13 mouse cellular contexts compared by ENCODE assay signal in the genomic region with DNA sequence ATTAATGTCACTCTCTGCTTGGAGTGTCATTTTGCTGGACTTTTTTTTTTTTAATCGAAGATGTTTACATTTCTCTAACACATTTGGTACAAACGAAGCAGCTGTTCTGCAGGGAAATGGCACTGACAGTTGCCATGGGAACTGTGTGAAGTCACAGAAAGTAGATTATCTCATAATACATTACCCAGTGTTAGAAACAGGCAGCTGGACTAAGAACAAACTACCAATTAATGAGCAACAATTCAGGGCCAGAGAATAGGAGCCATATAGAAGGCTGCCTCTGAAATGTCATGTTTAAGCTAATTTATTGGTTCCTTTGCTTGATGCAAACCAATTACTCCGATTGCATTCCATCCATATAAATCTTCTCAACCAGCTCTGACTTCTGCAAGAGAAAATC.
A peak's percentile ranks its signal among the peaks of the same experiment; 100 is the strongest.
DNase-seq lines count a peak whose midpoint lies in the region; ATAC-seq lines count a peak whose summit lies in the region.
"Had no signal": no experiment of that assay in that cellular context is flagged by ENCODE, and none has a peak within 500 bp of the region (broad histone marks: within the 10 kb centered on the region; RNA-seq: fewer than 3 reads in every experiment).

No protein-coding gene starts in this region.

- H3K27ac ChIP-seq in midbrain, embryonic 14.5 days (replicated peaks; ENCODE audit: low read depth, low read length) = no peak overlapping the region
- no peak overlapping the region for H3K27ac ChIP-seq in heart, embryonic 11.5 days (ENCODE audit: low read depth, low read length)
- H3K27ac ChIP-seq: embryonic facial prominence, embryonic 15.5 days; kidney, postnatal 0 days; liver, embryonic 14.5 days had no signal

- H3K9me3 ChIP-seq in midbrain, embryonic 14.5 days (ENCODE audit: control insufficient read depth, low read length) = no peaks in the 10 kb centered on the region
- H3K9me3 ChIP-seq in heart, embryonic 11.5 days (replicated peaks; ENCODE audit: control insufficient read depth, low read length) = no peaks in the 10 kb centered on the region
- H3K9me3 ChIP-seq: embryonic facial prominence, embryonic 15.5 days had no signal

- no peaks in the 10 kb centered on the region for H3K36me3 ChIP-seq in midbrain, embryonic 14.5 days (ENCODE audit: control insufficient read depth, insufficient read depth, low read length)
- H3K36me3 ChIP-seq in heart, embryonic 11.5 days (ENCODE audit: control insufficient read depth, insufficient read depth, low read length) = no peaks in the 10 kb centered on the region
- H3K36me3 ChIP-seq: embryonic facial prominence, embryonic 15.5 days had no signal

- no peak overlapping the region for H3K4me3 ChIP-seq in midbrain, embryonic 14.5 days (replicated peaks; ENCODE audit: low read depth, low read length)
- H3K4me3 ChIP-seq in heart, embryonic 11.5 days (ENCODE audit: low read depth, low read length) = no peak overlapping the region
- H3K4me3 ChIP-seq: embryonic facial prominence, embryonic 15.5 days had no signal

- no peaks in the 10 kb centered on the region for H3K4me1 ChIP-seq in midbrain, embryonic 14.5 days (ENCODE audit: control insufficient read depth, insufficient read depth, low read length)
- H3K4me1 ChIP-seq in heart, embryonic 11.5 days (ENCODE audit: control insufficient read depth, insufficient read depth, low read length) = no peaks in the 10 kb centered on the region
- H3K4me1 ChIP-seq: embryonic facial prominence, embryonic 15.5 days had no signal

- DNase-seq in embryo, embryonic 11 days = peak; percentile 3
- no peak for DNase-seq in embryo, embryonic 10.5 days (ENCODE audit: low spot score)
- peak; percentile 29 to 60 for DNase-seq in right cerebral cortex, postnatal 10 days (ENCODE audit: low spot score in 2 of 2)
- no peak for DNase-seq in right cerebral cortex, postnatal 4 days
- DNase-seq in midbrain, embryonic 14.5 days = peak; percentile 50
- no peak for DNase-seq in adrenal gland, adult 18-20 months (ENCODE audit: low spot score in 2 of 2)
- DNase-seq in spleen, postnatal 10 days (ENCODE audit: low spot score in 2 of 2) = no peak
- DNase-seq: cerebellum, adult 9-10 months; lung, postnatal 36 days had no signal

- no peaks in the 10 kb centered on the region for H3K27me3 ChIP-seq in midbrain, embryonic 14.5 days (ENCODE audit: control insufficient read depth, insufficient read depth, low read length)
- H3K27me3 ChIP-seq in heart, embryonic 11.5 days (ENCODE audit: control insufficient read depth, insufficient read depth, low read length) = no peaks in the 10 kb centered on the region
- H3K27me3 ChIP-seq: embryonic facial prominence, embryonic 15.5 days had no signal

- H3K4me2 ChIP-seq in midbrain, embryonic 14.5 days (ENCODE audit: low read length) = no peak overlapping the region
- H3K4me2 ChIP-seq in heart, embryonic 11.5 days = no peak overlapping the region
- H3K4me2 ChIP-seq: embryonic facial prominence, embryonic 15.5 days had no signal

- 66% methylated on average over 3 of the region's 3 CpGs for WGBS in midbrain, embryonic 14.5 days
- WGBS in heart, embryonic 11.5 days (ENCODE audit: insufficient replicate concordance) = 63% methylated on average over 3 of the region's 3 CpGs

- no peak overlapping the region for H3K9ac ChIP-seq in midbrain, embryonic 14.5 days (replicated peaks; ENCODE audit: low read length)
- no peak overlapping the region for H3K9ac ChIP-seq in heart, embryonic 11.5 days (ENCODE audit: low read depth, low read length)
- H3K9ac ChIP-seq: embryonic facial prominence, embryonic 15.5 days; liver, embryonic 14.5 days had no signal

- ATAC-seq in midbrain, embryonic 14.5 days (ENCODE audit: low FRiP score, low TSS enrichment) = peak; percentile 50; the same call in 1 of the 2 replicates
- no peak for ATAC-seq in heart, embryonic 11.5 days (replicated peaks; ENCODE audit: insufficient number of reproducible peaks, low FRiP score, low TSS enrichment)

Comparison
In these comparisons a context has a peak if more than half of its experiments do, and no peak if none do; other contexts are left out.
1. DNase-seq: peak in embryo, embryonic 11 days (single experiment), right cerebral cortex, postnatal 10 days (2 of 2) and midbrain, embryonic 14.5 days (single experiment); none in embryo, embryonic 10.5 days (single experiment), right cerebral cortex, postnatal 4 days (single experiment), adrenal gland, adult 18-20 months (0 of 2) and spleen, postnatal 10 days (0 of 2).